Mouse (Mus musculus): ENCODE results near the gene Mrpl53. TPM values are rescaled to one million over a fixed set of nuclear protein-coding genes. Genes with fewer than 3 reads are reported as not detected.
"Not testable (repeated sequence)": the region's sequence is repeated elsewhere in the genome, so short reads cannot be mapped to it uniquely, and the experiment has no call there.

Mrpl53 gene
- polyA plus RNA-seq, 1 experiment from 2014 or later, result 137 TPM

- Histone ChIP-seq H3K9me3 (no peaks in the 10 kb centered on the region), H3K4me3 (replicated peaks) (peak overlapping the region; percentile 37), H3K36me3 (0 out of 2 replicates have a peak, but pooled peaks cover 4% of the 10 kb centered on the region), H3K4me2 (replicated peaks) (peak overlapping the region; percentile 66), H3K9ac (replicated peaks) (peak overlapping the region; percentile 65), H3K4me1 (replicated peaks) (peaks cover 37% of the 10 kb centered on the region), H3K27ac (no peak overlapping the region), H3K27me3 (0 out of 2 replicates have a peak, but pooled peaks cover 2% of the 10 kb centered on the region)
- ATAC-seq, result no peak
- 2% methylated on average over 41 of the region's 41 CpGs for WGBS
These were observed 33.4 kb downstream of the Mrpl53 start for GRCm38 (mm10) chr6:83142211-83142731.

DNA sequence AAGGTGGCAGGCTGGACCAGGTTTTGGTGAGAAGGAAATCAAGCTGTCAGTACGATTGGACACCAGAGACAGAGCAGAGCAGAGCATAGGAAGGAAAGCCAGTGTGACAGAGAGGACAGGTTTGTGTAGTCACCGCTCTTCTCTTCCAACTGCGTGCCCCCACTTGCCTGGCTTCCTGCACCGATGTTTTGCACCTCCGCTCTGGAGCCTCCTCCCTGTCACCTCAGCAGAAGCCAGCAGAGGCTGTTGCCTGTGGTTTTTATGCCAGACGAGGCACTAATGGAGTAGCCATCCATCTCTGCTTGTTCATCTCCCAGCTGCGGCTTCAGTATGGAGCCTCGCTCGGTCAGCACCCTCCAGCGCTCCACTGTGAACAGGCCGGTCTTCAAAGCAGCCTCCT lies 34.0 kb downstream of the Mrpl53 start:
- H3K4me3 ChIP-seq (replicated peaks), result no peak overlapping the region
- H3K4me2 ChIP-seq (replicated peaks), result peak overlapping the region; percentile 66; the same call in 1 of the 2 replicates
- ATAC-seq, result no peak
- no peaks in the 10 kb centered on the region for H3K9me3 ChIP-seq
- no peak overlapping the region for H3K27ac ChIP-seq
- peaks cover 9% of the 10 kb centered on the region; the same call in 1 of the 2 replicates for H3K36me3 ChIP-seq
- 51% methylated on average over 11 of the region's 11 CpGs for WGBS
- no peak overlapping the region for H3K9ac ChIP-seq (replicated peaks)
- H3K27me3 ChIP-seq, result 0 out of 2 replicates have a peak, but pooled peaks cover 2% of the 10 kb centered on the region
- H3K4me1 ChIP-seq (replicated peaks), result peaks cover 31% of the 10 kb centered on the region

DNA sequence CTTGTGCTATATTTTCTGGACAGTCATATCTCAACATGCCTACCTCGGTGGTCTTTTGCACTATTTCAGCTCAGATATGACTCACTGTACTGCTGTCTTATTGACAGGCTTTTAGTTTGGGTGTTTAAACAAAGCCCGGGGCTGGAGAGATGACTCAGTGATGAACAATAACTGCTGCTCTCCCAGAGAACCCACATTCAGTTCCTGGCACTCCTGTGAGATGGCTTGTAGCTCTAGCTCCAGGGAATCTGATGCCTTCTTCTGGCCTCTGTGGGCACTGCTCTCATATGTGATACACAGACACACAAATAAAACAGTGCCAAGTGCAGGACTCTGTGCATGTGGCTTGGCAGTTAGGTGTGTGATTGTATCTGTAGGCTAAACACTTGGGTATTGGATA lies 36.4 kb downstream of the Mrpl53 start:
- H3K9me3 ChIP-seq, result no peaks in the 10 kb centered on the region
- WGBS, result 91% methylated on average over 2 of the region's 2 CpGs
- no peak overlapping the region for H3K4me2 ChIP-seq (replicated peaks)
- H3K9ac ChIP-seq (replicated peaks), result no peak overlapping the region
- H3K36me3 ChIP-seq, result peaks cover 21% of the 10 kb centered on the region
- ATAC-seq, result no peak
- no peak overlapping the region for H3K27ac ChIP-seq
- no peak overlapping the region for H3K4me3 ChIP-seq (replicated peaks)
- H3K4me1 ChIP-seq (replicated peaks), result peaks cover 15% of the 10 kb centered on the region
- H3K27me3 ChIP-seq, result 0 out of 2 replicates have a peak, but pooled peaks cover 2% of the 10 kb centered on the region

GRCm38 (mm10) chr6:83145805-83146204 lies 37.0 kb downstream of the Mrpl53 start:
- 76% methylated on average over 9 of the region's 9 CpGs for WGBS
- Histone ChIP-seq H3K36me3 (peaks cover 22% of the 10 kb centered on the region), H3K4me3 (replicated peaks) (no peak overlapping the region), H3K4me2 (replicated peaks) (no peak overlapping the region), H3K9ac (replicated peaks) (no peak overlapping the region; the same call in 1 of the 2 replicates), H3K27me3 (0 out of 2 replicates have a peak, but pooled peaks cover 2% of the 10 kb centered on the region), H3K27ac (no peak overlapping the region), H3K4me1 (replicated peaks) (peaks cover 15% of the 10 kb centered on the region), H3K9me3 (no peaks in the 10 kb centered on the region)
- ATAC-seq, result no peak

DNA sequence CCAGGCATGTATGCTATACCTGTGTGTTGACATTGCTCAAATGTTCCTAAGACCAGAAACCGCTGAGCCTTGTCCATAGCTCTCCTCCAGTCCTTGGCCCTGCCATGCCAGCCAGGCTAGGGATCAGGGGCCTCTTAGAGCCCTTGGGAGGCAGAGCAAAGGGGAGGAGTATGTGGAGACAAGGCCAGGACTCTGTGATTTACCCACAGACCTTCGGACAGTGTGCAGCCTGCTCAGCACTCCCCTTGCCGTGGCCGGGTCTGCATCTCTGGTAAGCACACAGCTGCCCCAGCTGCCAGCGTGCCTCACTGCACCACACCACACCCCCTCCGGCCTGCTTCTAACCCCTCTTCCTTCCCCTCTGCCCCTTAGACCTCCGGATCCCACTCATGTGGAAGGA lies 38.4 kb downstream of the Mrpl53 start:
- Histone ChIP-seq H3K27me3 (no peaks in the 10 kb centered on the region), H3K36me3 (peaks cover 23% of the 10 kb centered on the region), H3K4me1 (replicated peaks) (peaks cover 18% of the 10 kb centered on the region), H3K4me3 (replicated peaks) (no peak overlapping the region), H3K9me3 (no peaks in the 10 kb centered on the region), H3K4me2 (replicated peaks) (no peak overlapping the region), H3K9ac (replicated peaks) (no peak overlapping the region), H3K27ac (no peak overlapping the region)
- no peak for ATAC-seq
- WGBS, result 41% methylated on average over 7 of the region's 7 CpGs

GRCm38 (mm10) chr6:83151721-83152120 lies 42.9 kb downstream of the Mrpl53 start:
- WGBS, result 27% methylated on average over 8 of the region's 8 CpGs
- Histone ChIP-seq H3K4me2 (replicated peaks) (no peak overlapping the region), H3K9ac (replicated peaks) (peak overlapping the region; percentile 48), H3K27ac (no peak overlapping the region), H3K36me3 (peaks cover 35% of the 10 kb centered on the region), H3K9me3 (no peaks in the 10 kb centered on the region), H3K27me3 (no peaks in the 10 kb centered on the region), H3K4me1 (replicated peaks) (peaks cover 32% of the 10 kb centered on the region), H3K4me3 (replicated peaks) (no peak overlapping the region)
- no peak for ATAC-seq

- ATAC-seq, result no peak
- H3K9me3 ChIP-seq, result no peaks in the 10 kb centered on the region
- H3K4me2 ChIP-seq (replicated peaks), result no peak overlapping the region
- no peaks in the 10 kb centered on the region for H3K27me3 ChIP-seq
- H3K36me3 ChIP-seq, result peaks cover 26% of the 10 kb centered on the region
- H3K9ac ChIP-seq (replicated peaks), result no peak overlapping the region
- H3K27ac ChIP-seq, result no peak overlapping the region
- H3K4me3 ChIP-seq (replicated peaks), result no peak overlapping the region
- 90% methylated on average over 12 of the region's 12 CpGs for WGBS
- H3K4me1 ChIP-seq (replicated peaks), result peaks cover 32% of the 10 kb centered on the region
These were observed 44.2 kb downstream of the Mrpl53 start for GRCm38 (mm10) chr6:83153038-83153437.

- no peak for ATAC-seq
- Histone ChIP-seq H3K4me2 (replicated peaks) (no peak overlapping the region), H3K9me3 (no peaks in the 10 kb centered on the region), H3K27me3 (no peaks in the 10 kb centered on the region), H3K9ac (replicated peaks) (no peak overlapping the region), H3K4me1 (replicated peaks) (peaks cover 32% of the 10 kb centered on the region), H3K4me3 (replicated peaks) (no peak overlapping the region), H3K27ac (no peak overlapping the region), H3K36me3 (peaks cover 23% of the 10 kb centered on the region)
- 84% methylated on average over 5 of the region's 5 CpGs for WGBS
These were observed 44.6 kb downstream of the Mrpl53 start for GRCm38 (mm10) chr6:83153485-83153884.

- H3K9me3 ChIP-seq, result no peaks in the 10 kb centered on the region
- peaks cover 32% of the 10 kb centered on the region for H3K4me1 ChIP-seq (replicated peaks)
- peak overlapping the region; percentile 62 for H3K4me3 ChIP-seq (replicated peaks)
- H3K27ac ChIP-seq, result peak overlapping the region; percentile 47; the same call in 1 of the 2 replicates
- H3K27me3 ChIP-seq, result peaks cover 9% of the 10 kb centered on the region
- peak overlapping the region; percentile 85 for H3K4me2 ChIP-seq (replicated peaks)
- 9% methylated on average over 23 of the region's 23 CpGs for WGBS
- peak; percentile 59 for ATAC-seq
- H3K36me3 ChIP-seq, result peaks cover 14% of the 10 kb centered on the region
- H3K9ac ChIP-seq (replicated peaks), result peak overlapping the region; percentile 68
These were observed 46.9 kb downstream of the Mrpl53 start for GRCm38 (mm10) chr6:83155552-83156238.

DNA sequence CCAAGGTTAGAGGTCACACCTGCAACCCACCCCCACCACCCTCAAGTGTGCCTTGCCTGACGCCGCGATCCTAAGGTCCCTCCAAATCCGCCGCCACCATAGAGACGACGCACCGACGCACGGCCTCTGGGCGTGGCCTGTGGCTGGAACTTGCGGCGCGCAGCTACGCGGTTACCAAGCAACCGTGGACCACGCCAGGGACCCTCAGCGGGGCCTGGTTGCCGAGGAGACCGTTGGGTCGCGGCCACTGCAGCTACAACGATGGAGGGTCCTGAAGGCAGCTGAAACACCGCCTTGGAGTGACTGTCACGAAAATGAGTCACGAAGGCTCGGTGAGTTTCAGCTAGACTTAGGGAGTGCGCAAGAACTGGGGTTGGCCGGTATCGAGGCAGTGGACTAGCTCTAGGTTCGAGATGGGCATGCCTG lies 47.4 kb downstream of the Mrpl53 start, which contains the start of the genes Wdr54 and 1700003E16Rik:
Gene Wdr54, minus strand, starts transcription at position 139 of the 426 bp plus-strand sequence.
Gene 1700003E16Rik, plus strand, starts transcription at position 146 of the 426 bp plus-strand sequence.
- H3K27ac ChIP-seq, result peak within 1 kb of the TSS; percentile 47; the same call in 1 of the 2 replicates
- H3K9me3 ChIP-seq, result no peaks in the 10 kb centered on the region
- peak within 1 kb of the TSS; percentile 68 for H3K9ac ChIP-seq (replicated peaks)
- WGBS, result 1% methylated on average over 32 of the region's 32 CpGs
- peaks cover 15% of the 10 kb centered on the region for H3K27me3 ChIP-seq
- ATAC-seq, result peak; percentile 95
- peak within 1 kb of the TSS; percentile 85 for H3K4me2 ChIP-seq (replicated peaks)
- peaks cover 30% of the 10 kb centered on the region for H3K4me1 ChIP-seq (replicated peaks)
- H3K4me3 ChIP-seq (replicated peaks), result peak within 1 kb of the TSS; percentile 62
- peaks cover 14% of the 10 kb centered on the region for H3K36me3 ChIP-seq

GRCm38 (mm10) chr6:83159456-83159855 lies 50.6 kb downstream of the Mrpl53 start:
- not testable (repeated sequence) for H3K4me2 ChIP-seq (replicated peaks)
- WGBS, result 11% methylated on average over 3 of the region's 3 CpGs

More at GRCm38 (mm10) chr6:83159456-83159855, 50.6 kb downstream of the Mrpl53 start:
- not testable (repeated sequence) for ATAC-seq; H3K4me3 ChIP-seq (replicated peaks); H3K9ac ChIP-seq (replicated peaks); H3K27ac ChIP-seq; H3K9me3 ChIP-seq; H3K36me3 ChIP-seq
- peaks cover 43% of the 10 kb centered on the region for H3K27me3 ChIP-seq
- H3K4me1 ChIP-seq (replicated peaks), result peaks cover 34% of the 10 kb centered on the region
